14 mouse cellular contexts compared by ENCODE assay signal in the genomic region with DNA sequence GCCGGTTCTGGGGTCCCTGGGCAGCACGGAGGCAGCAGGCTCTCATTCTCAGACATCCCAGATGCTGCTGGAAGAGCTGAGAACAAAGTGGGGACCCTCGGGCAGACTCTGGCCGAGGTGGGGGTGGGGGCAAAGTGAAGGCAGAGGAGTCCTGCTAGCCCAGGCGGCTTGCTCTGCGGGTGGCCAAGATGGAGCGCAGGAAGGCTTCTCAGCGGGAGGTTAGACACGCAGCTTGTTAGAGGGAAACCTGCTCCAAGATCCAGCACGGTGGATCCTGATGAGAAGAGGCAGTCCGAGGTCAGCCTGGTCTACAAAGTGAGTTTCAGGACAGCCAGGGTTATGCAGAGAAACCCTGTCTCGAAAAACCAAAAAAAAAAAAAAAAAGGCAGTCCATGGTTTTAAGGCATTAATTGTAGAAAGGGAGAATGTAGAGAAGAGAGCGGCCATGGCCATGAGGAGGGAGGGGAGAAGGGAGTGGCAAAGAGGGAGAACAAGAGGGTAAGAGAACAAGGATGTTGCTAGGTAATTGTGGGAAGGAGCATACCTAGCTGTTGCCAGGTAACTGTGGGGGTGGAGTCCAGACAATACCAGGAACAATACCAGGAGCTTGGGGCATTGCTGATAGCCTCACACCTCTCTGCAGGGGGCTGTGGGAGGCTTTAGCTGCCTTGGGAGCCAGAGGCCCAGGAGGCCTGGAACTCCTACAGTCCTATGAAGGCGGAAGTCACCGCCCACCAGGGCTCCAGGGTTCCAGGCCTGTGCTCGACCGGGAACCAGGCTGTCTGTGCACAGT. TPM values are rescaled to one million over a fixed set of nuclear protein-coding genes. Genes with fewer than 3 reads are reported as not detected.
A peak's percentile ranks its signal among the peaks of the same experiment; 100 is the strongest.
DNase-seq lines count a peak whose midpoint lies in the region; ATAC-seq lines count a peak whose summit lies in the region.
"Had no signal": no experiment of that assay in that cellular context is flagged by ENCODE, and none has a peak within 500 bp of the region (broad histone marks: within the 10 kb centered on the region; RNA-seq: fewer than 3 reads in every experiment).

No protein-coding gene starts in this region.

- H3K4me1 ChIP-seq in forebrain, embryonic 11.5 days (replicated peaks; ENCODE audit: control insufficient read depth, insufficient read depth, low read length): no peaks in the 10 kb centered on the region
- no peaks in the 10 kb centered on the region for H3K4me1 ChIP-seq in forebrain, embryonic 14.5 days (ENCODE audit: control insufficient read depth, insufficient read depth, low read length)

- 20% methylated on average over 17 of the region's 17 CpGs for WGBS in forebrain, embryonic 11.5 days
- 25% methylated on average over 17 of the region's 17 CpGs for WGBS in forebrain, embryonic 14.5 days

- peak; percentile 48 for DNase-seq in forebrain, embryonic 11.5 days (ENCODE audit: low spot score)
- DNase-seq in forebrain, embryonic 14.5 days (ENCODE audit: low spot score): no peak
- peak; percentile 29 for DNase-seq in retina, postnatal 1 day
- no peak for DNase-seq in retina, embryonic 14.5 days (ENCODE audit: low spot score)
- DNase-seq in lung, postnatal 25 days (ENCODE audit: low spot score): peak; percentile 44
- DNase-seq in cerebellum, postnatal 14 days: no peak
- DNase-seq in B cell, adult 2 months: no peak
- DNase-seq: heart, adult 2 months; kidney, postnatal 25 days; liver, postnatal 0 days; right cerebral cortex, postnatal 25 days; thymus, postnatal 14 days had no signal

- no peaks in the 10 kb centered on the region for H3K9me3 ChIP-seq in forebrain, embryonic 11.5 days (ENCODE audit: control insufficient read depth, low read length)
- H3K9me3 ChIP-seq in forebrain, embryonic 14.5 days (replicated peaks; ENCODE audit: control insufficient read depth, low read length): no peaks in the 10 kb centered on the region
- H3K9me3 ChIP-seq: hindbrain, embryonic 13.5 days had no signal

- no peak overlapping the region for H3K9ac ChIP-seq in forebrain, embryonic 11.5 days (ENCODE audit: low read length)
- H3K9ac ChIP-seq in forebrain, embryonic 14.5 days (ENCODE audit: low read length): no peak overlapping the region
- H3K9ac ChIP-seq: hindbrain, embryonic 13.5 days; liver, postnatal 0 days had no signal

- no peak overlapping the region for H3K4me2 ChIP-seq in forebrain, embryonic 11.5 days (ENCODE audit: low read depth, low read length, severe bottlenecking)
- no peak overlapping the region for H3K4me2 ChIP-seq in forebrain, embryonic 14.5 days (ENCODE audit: low read length)
- H3K4me2 ChIP-seq: hindbrain, embryonic 13.5 days had no signal

- peak; percentile 30; the same call in 1 of the 2 replicates for ATAC-seq in forebrain, embryonic 11.5 days (replicated peaks; ENCODE audit: low FRiP score)
- no peak for ATAC-seq in forebrain, embryonic 14.5 days
- ATAC-seq in CD4-positive, CD25-positive, alpha-beta regulatory T cell, adult 4 months: no peak
- ATAC-seq: liver, postnatal 0 days had no signal

- no peaks in the 10 kb centered on the region; the same call in 1 of the 2 replicates for H3K36me3 ChIP-seq in forebrain, embryonic 11.5 days (ENCODE audit: control insufficient read depth, insufficient read depth, low read length)
- H3K36me3 ChIP-seq in forebrain, embryonic 14.5 days (ENCODE audit: control insufficient read depth, insufficient read depth, low read length): peaks cover 19% of the 10 kb centered on the region

- no peak overlapping the region for H3K27ac ChIP-seq in forebrain, embryonic 11.5 days (ENCODE audit: low read depth, low read length)
- H3K27ac ChIP-seq in forebrain, embryonic 14.5 days (ENCODE audit: low read depth, low read length): no peak overlapping the region
- H3K27ac ChIP-seq: heart, adult 2 months; hindbrain, embryonic 13.5 days had no signal

- H3K4me3 ChIP-seq in forebrain, embryonic 11.5 days (ENCODE audit: low read depth, low read length): no peak overlapping the region
- no peak overlapping the region for H3K4me3 ChIP-seq in forebrain, embryonic 14.5 days (ENCODE audit: low read depth, low read length)
- H3K4me3 ChIP-seq: heart, adult 2 months; hindbrain, embryonic 13.5 days had no signal

- no peaks in the 10 kb centered on the region for H3K27me3 ChIP-seq in forebrain, embryonic 11.5 days (ENCODE audit: control insufficient read depth, insufficient read depth, low read length)
- H3K27me3 ChIP-seq in forebrain, embryonic 14.5 days (replicated peaks; ENCODE audit: control insufficient read depth, insufficient read depth, low read length): no peaks in the 10 kb centered on the region
- H3K27me3 ChIP-seq: hindbrain, embryonic 13.5 days had no signal

RNA-seq across cellular contexts. Expression of gene Rpp14, which starts 25.7 kb away (rescaled TPM):
- polyA plus RNA-seq in forebrain, embryonic 11.5 days (2014; fragmentation: Nextera tagmentation; extraction: Ambion mirVana): 64.5 and 69.2 TPM in 2 replicates
- 58.3 and 65.1 TPM in 2 replicates for polyA plus RNA-seq in forebrain, embryonic 14.5 days (2014; fragmentation: Nextera tagmentation; extraction: Ambion mirVana)
- polyA plus RNA-seq in CD4-positive, CD25-positive, alpha-beta regulatory T cell, adult 4 months (2017; shearing (Covaris generic)): 10 to 100 TPM; 36.6 to 42.7 TPM

RNA-seq across cellular contexts. Expression of gene Pxk, which starts 43.5 kb away (rescaled TPM):
- 24.3 and 26.4 TPM in 2 replicates for polyA plus RNA-seq in forebrain, embryonic 11.5 days (2014; fragmentation: Nextera tagmentation; extraction: Ambion mirVana)
- 42.8 and 48.3 TPM in 2 replicates for polyA plus RNA-seq in forebrain, embryonic 14.5 days (2014; fragmentation: Nextera tagmentation; extraction: Ambion mirVana)
- polyA plus RNA-seq in CD4-positive, CD25-positive, alpha-beta regulatory T cell, adult 4 months (2017; shearing (Covaris generic)): 10 to 100 TPM; 29.4 to 38.5 TPM

RNA-seq across cellular contexts. Expression of gene Abhd6, which starts 51.8 kb away (rescaled TPM):
- polyA plus RNA-seq in forebrain, embryonic 11.5 days (2014; fragmentation: Nextera tagmentation; extraction: Ambion mirVana): 19.2 and 19.5 TPM in 2 replicates
- 33.5 and 34.1 TPM in 2 replicates for polyA plus RNA-seq in forebrain, embryonic 14.5 days (2014; fragmentation: Nextera tagmentation; extraction: Ambion mirVana)
- polyA plus RNA-seq in CD4-positive, CD25-positive, alpha-beta regulatory T cell, adult 4 months (2017; shearing (Covaris generic)): 10 to 100 TPM; 31.1 to 32.8 TPM

Comparison
In these comparisons a context has a peak if more than half of its experiments do, and no peak if none do; other contexts are left out.
1. DNase-seq: peak in forebrain, embryonic 11.5 days (single experiment), retina, postnatal 1 day (single experiment) and lung, postnatal 25 days (single experiment); none in forebrain, embryonic 14.5 days (single experiment), retina, embryonic 14.5 days (single experiment), cerebellum, postnatal 14 days (0 of 2) and B cell, adult 2 months (0 of 2).